Mouse (Mus musculus): Measurements from ENCODE around the gene Slc26a9. TPM values are rescaled to one million over a fixed set of nuclear protein-coding genes. Genes with fewer than 3 reads are reported as not detected.
A peak's percentile ranks its signal among the peaks of the same experiment; 100 is the strongest.

The Slc26a9 gene
- total RNA-seq (2022): under 1 TPM in 2 of 4 experiments, not detected in 2; 0.06 to 0.13 TPM

DNA sequence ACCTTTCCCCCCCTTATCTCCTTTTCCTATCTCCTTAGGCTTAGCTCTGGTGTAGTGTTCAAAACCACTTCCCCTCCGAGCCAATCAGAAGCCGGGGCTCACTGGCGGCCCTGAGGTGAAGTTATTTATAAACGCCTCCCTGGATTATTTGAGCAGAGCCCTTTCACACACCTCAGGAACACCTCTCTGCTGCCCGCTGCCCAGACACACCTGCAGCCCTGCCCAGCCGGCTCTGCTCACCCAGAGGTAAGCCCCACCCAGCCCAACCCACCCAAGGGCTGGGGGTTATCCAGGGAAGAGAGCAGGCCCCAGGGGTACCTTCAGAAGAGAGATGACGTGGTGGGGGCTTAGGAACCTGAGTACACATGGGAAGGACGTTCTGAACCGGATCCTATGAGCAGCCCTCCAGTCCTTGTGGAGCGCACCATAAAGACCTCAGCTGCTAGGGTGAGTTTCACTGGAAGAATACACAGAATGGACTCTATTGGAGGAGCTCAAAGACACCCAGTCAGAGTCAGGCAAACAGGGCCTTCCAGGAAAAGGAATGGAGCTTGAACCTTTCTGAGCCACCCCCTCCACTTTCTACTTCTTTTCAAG is at the start of gene Slc26a9:
Slc26a9 (plus strand) TSS at position 155 of the 597 bp plus-strand sequence.
- DNase-seq (ENCODE audit: low spot score in 2 of 2): no peak

DNA sequence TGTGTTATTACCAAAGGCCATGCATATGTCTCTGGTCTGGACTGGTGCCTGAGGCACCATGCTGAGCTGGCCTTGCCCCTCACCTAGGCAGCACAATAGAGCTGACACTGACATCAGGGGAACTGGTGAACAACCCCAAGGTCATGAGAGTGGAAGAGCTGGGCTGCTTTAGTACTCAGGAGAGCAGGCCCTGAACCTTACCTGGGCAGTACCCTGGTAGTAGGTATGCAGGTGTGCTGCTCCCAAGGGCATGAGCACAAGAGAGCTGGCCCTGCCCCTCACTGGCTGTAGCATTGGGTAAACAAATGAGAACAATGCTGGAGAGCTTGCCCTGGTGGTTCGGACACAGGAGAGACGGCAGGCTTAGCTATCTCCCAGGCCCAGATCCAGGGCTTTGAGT is 48.5 kb upstream of the Slc26a9 start:
- DNase-seq (ENCODE audit: low spot score in 2 of 2): no peak

GRCm38 (mm10) chr1:131696325-131696724 is 47.5 kb upstream of the Slc26a9 start:
- peak in 1 of 2 experiments; percentile 20 for DNase-seq (ENCODE audit: low spot score in 2 of 2)

GRCm38 (mm10) chr1:131698770-131699169 is 45.1 kb upstream of the Slc26a9 start:
- DNase-seq (ENCODE audit: low spot score in 2 of 2): no peak

GRCm38 (mm10) chr1:131699642-131700041 is 44.2 kb upstream of the Slc26a9 start:
- DNase-seq (ENCODE audit: low spot score in 2 of 2): no peak

DNA sequence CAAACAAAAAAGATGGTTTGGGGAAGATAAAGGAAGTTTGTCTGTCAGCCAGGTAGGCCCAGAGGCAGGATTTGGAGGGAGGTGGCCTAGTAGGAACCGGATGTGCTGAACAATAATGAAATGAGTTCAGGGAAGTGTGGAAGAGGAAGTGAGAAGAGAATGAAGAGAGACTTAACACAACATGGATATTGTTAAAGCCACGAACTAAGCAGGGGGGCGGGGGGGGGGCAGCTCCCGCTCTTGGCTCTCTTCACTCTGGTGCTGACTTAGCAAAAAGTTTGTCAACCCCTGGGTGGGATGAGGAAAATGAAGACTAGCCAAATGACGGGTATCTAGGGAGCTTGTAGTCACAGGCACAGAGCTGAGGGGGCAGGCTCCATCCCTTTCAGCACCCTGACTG is 43.4 kb upstream of the Slc26a9 start:
- no peak for DNase-seq (ENCODE audit: low spot score in 2 of 2)

- DNase-seq (ENCODE audit: low spot score in 2 of 2): no peak
Measured at GRCm38 (mm10) chr1:131701391-131701790, 42.4 kb upstream of the Slc26a9 start.

- no peak for DNase-seq (ENCODE audit: low spot score in 2 of 2)
Measured at GRCm38 (mm10) chr1:131702094-131702766, 41.6 kb upstream of the Slc26a9 start.

GRCm38 (mm10) chr1:131703482-131703881 is 40.3 kb upstream of the Slc26a9 start:
- no peak for DNase-seq (ENCODE audit: low spot score in 2 of 2)

GRCm38 (mm10) chr1:131708338-131708737 is 35.5 kb upstream of the Slc26a9 start:
- DNase-seq (ENCODE audit: low spot score in 2 of 2): peak in 1 of 2 experiments; percentile 29

- DNase-seq (ENCODE audit: low spot score in 2 of 2): no peak
Measured at GRCm38 (mm10) chr1:131711518-131711917, 32.3 kb upstream of the Slc26a9 start.

DNA sequence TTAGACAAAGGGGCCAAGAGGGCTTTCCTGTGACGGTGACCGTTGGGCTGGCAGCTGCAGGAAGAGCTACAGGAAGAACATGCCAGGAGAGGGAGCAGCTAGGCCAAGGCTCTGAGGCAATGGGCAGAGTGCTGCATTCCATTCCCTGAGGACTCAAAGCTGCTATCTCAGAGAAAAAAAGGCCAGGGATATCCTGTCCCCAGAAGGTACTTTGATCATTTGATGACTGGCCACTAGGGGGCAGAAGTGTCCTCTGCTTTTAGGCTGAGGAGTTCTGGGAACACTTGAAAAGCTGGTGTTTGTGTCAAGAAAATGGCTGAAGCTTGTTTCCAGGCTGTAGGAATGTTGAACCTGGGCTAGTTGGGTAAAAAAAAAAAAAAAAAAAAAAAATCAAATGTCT is 31.4 kb upstream of the Slc26a9 start:
- DNase-seq (ENCODE audit: low spot score in 2 of 2): peak; percentile 54 to 63

- no peak for DNase-seq (ENCODE audit: low spot score in 2 of 2)
Measured at GRCm38 (mm10) chr1:131714388-131715337, 29.2 kb upstream of the Slc26a9 start.

DNA sequence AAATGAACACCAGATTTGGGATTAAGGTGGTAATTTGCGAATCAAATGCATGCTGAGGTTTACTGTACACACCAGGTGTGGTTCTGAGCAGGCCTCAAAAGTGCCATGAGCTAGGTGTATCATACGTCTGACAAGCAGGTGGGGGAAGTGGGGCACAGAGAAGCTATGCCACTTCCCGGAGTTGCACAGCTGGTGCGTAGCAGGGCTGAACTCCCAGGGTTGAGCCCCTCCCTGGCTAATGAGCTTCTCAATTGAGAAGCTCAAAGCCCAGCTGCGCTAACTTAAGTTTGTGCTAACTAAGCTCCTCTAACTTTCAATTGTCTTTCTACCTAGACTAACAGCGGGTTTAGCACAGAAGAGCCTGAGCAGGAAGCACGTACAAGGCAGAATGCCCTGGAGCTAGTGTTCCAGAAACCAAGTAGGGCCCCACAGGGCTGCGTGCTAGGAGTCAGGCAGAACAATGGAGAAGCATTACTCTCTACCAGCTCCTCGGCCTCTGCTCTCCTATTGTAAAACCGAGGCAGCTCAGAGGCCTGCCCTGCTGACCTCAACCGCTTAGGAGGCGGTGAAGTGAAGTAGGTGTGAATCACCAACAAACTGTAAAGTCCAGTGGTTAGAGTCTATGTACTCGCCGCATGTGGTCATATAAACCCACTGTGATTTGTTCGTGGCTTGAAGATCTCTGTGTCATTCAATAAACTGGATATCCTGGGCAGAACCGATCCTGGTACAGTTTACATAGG is 24.7 kb upstream of the Slc26a9 start:
- no peak for DNase-seq (ENCODE audit: low spot score in 2 of 2)

GRCm38 (mm10) chr1:131721989-131722388 is 21.8 kb upstream of the Slc26a9 start:
- DNase-seq (ENCODE audit: low spot score in 2 of 2): no peak

DNA sequence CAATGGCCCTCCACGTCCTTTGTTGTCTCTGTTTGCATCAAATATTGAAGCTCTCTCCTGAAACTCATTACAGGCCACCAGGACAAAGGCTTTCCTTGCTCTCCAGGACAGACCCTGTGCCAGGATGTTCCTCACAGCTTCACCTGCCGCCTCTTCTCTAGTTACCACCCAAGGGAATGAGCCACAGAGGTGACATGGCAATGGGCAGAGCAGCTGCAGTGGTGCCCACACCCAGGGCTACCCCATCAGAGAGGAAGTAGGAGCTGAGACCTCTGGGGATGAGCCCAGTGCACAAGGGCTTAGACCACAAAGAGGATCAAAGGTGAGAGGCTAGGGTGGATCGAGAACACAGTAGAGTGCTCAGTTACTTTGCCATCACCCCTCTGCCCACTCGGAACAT is 20.3 kb upstream of the Slc26a9 start:
- no peak for DNase-seq (ENCODE audit: low spot score in 2 of 2)

DNA sequence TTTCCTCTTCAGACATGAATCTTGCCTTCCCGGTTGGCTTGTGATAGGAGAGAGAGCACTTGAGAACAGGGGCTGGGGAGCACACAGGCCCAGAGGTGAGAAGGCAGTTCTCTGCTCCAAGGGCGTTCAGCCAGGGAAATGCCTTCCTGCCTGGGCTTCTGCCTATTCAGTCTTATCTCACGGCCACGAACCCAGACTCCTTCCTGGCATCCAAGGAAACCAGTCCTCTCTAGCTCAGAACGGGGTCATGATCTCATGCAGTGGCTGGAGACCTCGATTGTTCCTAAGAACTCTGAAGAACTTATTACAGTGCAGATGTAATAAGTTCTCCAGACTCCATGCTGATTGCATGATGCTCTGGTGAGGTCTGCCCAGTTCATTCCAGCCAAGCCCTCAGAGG is 17.2 kb upstream of the Slc26a9 start:
- no peak for DNase-seq (ENCODE audit: low spot score in 2 of 2)

DNA sequence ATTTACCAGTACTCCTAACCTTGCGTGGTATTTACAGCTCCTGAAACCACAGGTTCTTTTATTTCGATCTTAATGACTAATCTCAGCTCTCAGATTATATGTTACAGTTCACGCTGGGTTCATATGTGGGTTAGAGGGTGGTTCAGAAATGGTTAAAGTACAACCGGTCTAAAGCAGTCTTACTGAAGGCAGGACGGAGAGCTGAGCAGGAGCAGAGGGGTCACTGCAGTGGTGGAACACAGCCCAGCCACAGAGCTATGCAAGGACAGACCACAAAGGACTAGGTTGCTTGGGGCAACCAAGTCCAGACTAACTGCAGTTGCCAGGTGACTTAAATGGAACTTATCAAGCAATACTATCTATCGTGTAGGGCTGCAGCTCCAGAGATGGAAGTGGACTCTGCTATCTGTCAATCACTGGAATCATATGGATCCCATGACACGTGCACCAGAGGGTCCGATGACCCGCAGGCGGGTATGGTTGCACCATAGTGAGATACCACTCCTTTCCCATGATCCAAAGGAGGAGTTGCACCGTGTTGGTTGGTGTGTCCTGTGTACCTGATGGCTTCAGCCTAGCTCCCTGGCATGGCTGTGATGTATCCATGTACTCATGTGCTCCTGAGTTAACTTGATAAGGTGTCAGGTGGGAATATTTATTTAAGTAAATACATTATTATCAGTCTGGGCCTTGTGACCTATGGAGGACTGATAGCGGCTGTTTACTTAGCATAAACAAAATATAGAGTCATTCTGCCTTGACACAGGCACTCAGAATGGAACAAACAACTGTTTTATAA is 13.0 kb upstream of the Slc26a9 start:
- no peak for DNase-seq (ENCODE audit: low spot score in 2 of 2)

DNA sequence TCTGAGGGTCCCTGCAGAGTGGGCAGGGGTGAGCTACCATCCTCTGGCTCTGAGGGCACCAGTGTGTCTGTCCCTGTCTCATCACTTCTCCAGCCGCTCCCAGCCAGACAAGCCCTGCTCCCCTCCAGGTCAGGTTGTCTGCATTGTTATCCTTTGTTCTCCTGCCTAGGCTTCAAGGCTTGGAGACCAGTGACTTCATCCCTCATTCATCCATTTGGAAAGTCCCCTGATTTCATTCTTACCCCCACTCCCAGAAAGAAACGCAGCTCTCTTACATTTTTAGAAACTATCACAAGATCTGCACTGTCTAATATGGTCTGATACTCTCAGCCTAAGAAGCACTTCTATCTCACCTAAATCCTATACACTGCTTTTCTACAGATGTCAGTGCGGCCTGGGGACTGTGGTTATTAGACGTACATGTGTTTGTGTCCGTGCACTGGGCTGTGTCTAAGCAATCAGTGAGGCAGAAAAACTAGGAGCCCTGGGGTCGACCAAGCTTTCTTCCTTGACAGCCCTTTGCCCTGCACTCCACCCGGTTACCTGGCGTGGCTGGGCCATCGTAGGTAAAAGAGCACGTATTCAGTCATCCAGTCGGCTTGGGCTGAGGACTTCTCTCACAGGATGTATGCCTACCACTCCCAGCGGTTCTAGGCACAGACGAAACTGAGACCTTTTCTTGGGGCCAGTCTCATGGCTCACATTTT is 10.2 kb upstream of the Slc26a9 start:
- no peak for DNase-seq (ENCODE audit: low spot score in 2 of 2)

Measured in left cerebral cortex, adult 8-10 months (tissue).